Comparison of ENCODE assay signal across 21 mouse cellular contexts in genomic region chr1:137606716-137607115, GRCm38 (mm10).
DNase-seq lines count a peak whose midpoint lies in the region; ATAC-seq and TF ChIP-seq lines count a peak whose summit lies in the region.
"Had no signal": no experiment of that assay in that cellular context is flagged by ENCODE, and none has a peak within 500 bp of the region (broad histone marks: within the 10 kb centered on the region; RNA-seq: fewer than 3 reads in every experiment).

No protein-coding gene starts in this region.

- H3K27ac ChIP-seq in hindbrain, embryonic 13.5 days = peak overlapping the region; percentile 76
- H3K27ac ChIP-seq in hindbrain, postnatal 0 days = no peak overlapping the region
- H3K27ac ChIP-seq in forebrain, embryonic 15.5 days (replicated peaks) = peak overlapping the region; percentile 85
- peak overlapping the region; percentile 43 for H3K27ac ChIP-seq in hindbrain, embryonic 15.5 days (replicated peaks)
- 0 out of 2 replicates have a peak overlapping the region, but pooled peaks have one; percentile 38 for H3K27ac ChIP-seq in midbrain, postnatal 0 days (ENCODE audit: low read depth, low read length)
- H3K27ac ChIP-seq: embryonic facial prominence, embryonic 10.5 days; heart, embryonic 13.5 days; macrophage had no signal

- no peaks in the 10 kb centered on the region for H3K27me3 ChIP-seq in hindbrain, embryonic 13.5 days
- H3K27me3 ChIP-seq in hindbrain, postnatal 0 days (ENCODE audit: insufficient read depth, low read length) = no peaks in the 10 kb centered on the region
- no peaks in the 10 kb centered on the region for H3K27me3 ChIP-seq in forebrain, embryonic 15.5 days
- H3K27me3 ChIP-seq in hindbrain, embryonic 15.5 days = no peaks in the 10 kb centered on the region
- H3K27me3 ChIP-seq in midbrain, postnatal 0 days (ENCODE audit: insufficient read depth, low read length) = no peaks in the 10 kb centered on the region
- H3K27me3 ChIP-seq: heart, embryonic 13.5 days had no signal

- H3K9me3 ChIP-seq in hindbrain, embryonic 13.5 days = no peaks in the 10 kb centered on the region
- H3K9me3 ChIP-seq in hindbrain, postnatal 0 days (ENCODE audit: low read length) = no peaks in the 10 kb centered on the region
- H3K9me3 ChIP-seq in forebrain, embryonic 15.5 days = no peaks in the 10 kb centered on the region
- H3K9me3 ChIP-seq in hindbrain, embryonic 15.5 days = no peaks in the 10 kb centered on the region
- no peaks in the 10 kb centered on the region for H3K9me3 ChIP-seq in midbrain, postnatal 0 days (ENCODE audit: low read length)
- H3K9me3 ChIP-seq: embryonic facial prominence, embryonic 10.5 days; heart, embryonic 13.5 days had no signal

- no peak for DNase-seq in hindbrain, postnatal 0 days (ENCODE audit: low spot score)
- DNase-seq in midbrain, postnatal 0 days (ENCODE audit: low spot score) = no peak
- DNase-seq in spleen, postnatal 4 days (ENCODE audit: low spot score in 2 of 2) = no peak
- DNase-seq in spleen, adult 12 weeks (ENCODE audit: low spot score) = no peak
- DNase-seq: adrenal gland, adult 2 months; B cell, adult 2 months; cerebellum, adult 11-12 months; gastrocnemius, postnatal 14 days; heart, adult 18-20 months; heart, postnatal 14 days; kidney, adult 11 months; liver, postnatal 0 days; spleen, adult 18-20 months; thymus, postnatal 14 days had no signal

- peaks cover 7% of the 10 kb centered on the region for H3K4me1 ChIP-seq in hindbrain, embryonic 13.5 days (replicated peaks)
- no peaks in the 10 kb centered on the region for H3K4me1 ChIP-seq in hindbrain, postnatal 0 days (ENCODE audit: insufficient read depth, low read length)
- H3K4me1 ChIP-seq in forebrain, embryonic 15.5 days = peaks cover 5% of the 10 kb centered on the region
- H3K4me1 ChIP-seq in hindbrain, embryonic 15.5 days (replicated peaks) = peaks cover 5% of the 10 kb centered on the region
- peaks cover 4% of the 10 kb centered on the region; the same call in 1 of the 2 replicates for H3K4me1 ChIP-seq in midbrain, postnatal 0 days (ENCODE audit: insufficient read depth, low read length)
- H3K4me1 ChIP-seq: embryonic facial prominence, embryonic 10.5 days; heart, embryonic 13.5 days had no signal

- no peaks in the 10 kb centered on the region for H3K36me3 ChIP-seq in hindbrain, embryonic 13.5 days
- H3K36me3 ChIP-seq in hindbrain, postnatal 0 days (ENCODE audit: insufficient read depth, low read length) = no peaks in the 10 kb centered on the region
- H3K36me3 ChIP-seq in forebrain, embryonic 15.5 days = no peaks in the 10 kb centered on the region
- no peaks in the 10 kb centered on the region for H3K36me3 ChIP-seq in hindbrain, embryonic 15.5 days
- no peaks in the 10 kb centered on the region for H3K36me3 ChIP-seq in midbrain, postnatal 0 days (ENCODE audit: insufficient read depth, low read length)
- H3K36me3 ChIP-seq: embryonic facial prominence, embryonic 10.5 days; heart, embryonic 13.5 days had no signal

- no peak overlapping the region for H3K4me3 ChIP-seq in hindbrain, embryonic 13.5 days
- H3K4me3 ChIP-seq in hindbrain, postnatal 0 days (ENCODE audit: low read length) = no peak overlapping the region
- no peak overlapping the region for H3K4me3 ChIP-seq in forebrain, embryonic 15.5 days
- no peak overlapping the region for H3K4me3 ChIP-seq in hindbrain, embryonic 15.5 days
- no peak overlapping the region for H3K4me3 ChIP-seq in midbrain, postnatal 0 days (ENCODE audit: low read depth, low read length)
- H3K4me3 ChIP-seq: embryonic facial prominence, embryonic 10.5 days; heart, embryonic 13.5 days had no signal

- 80% methylated on average over 1 of the region's 1 CpGs for WGBS in hindbrain, embryonic 13.5 days
- WGBS in hindbrain, postnatal 0 days = 73% methylated on average over 1 of the region's 1 CpGs
- WGBS in forebrain, embryonic 15.5 days = 67% methylated on average over 1 of the region's 1 CpGs
- 67% methylated on average over 1 of the region's 1 CpGs for WGBS in hindbrain, embryonic 15.5 days
- 63% methylated on average over 1 of the region's 1 CpGs for WGBS in midbrain, postnatal 0 days

- no peak overlapping the region for H3K9ac ChIP-seq in hindbrain, embryonic 13.5 days
- H3K9ac ChIP-seq in hindbrain, postnatal 0 days (replicated peaks; ENCODE audit: low read length) = no peak overlapping the region
- H3K9ac ChIP-seq in forebrain, embryonic 15.5 days (replicated peaks) = no peak overlapping the region
- no peak overlapping the region for H3K9ac ChIP-seq in hindbrain, embryonic 15.5 days
- no peak overlapping the region for H3K9ac ChIP-seq in midbrain, postnatal 0 days (replicated peaks; ENCODE audit: low read length, poor library complexity, severe bottlenecking)
- H3K9ac ChIP-seq: heart, embryonic 13.5 days; liver, postnatal 0 days had no signal

- no peak overlapping the region; the same call in 1 of the 2 replicates for H3K4me2 ChIP-seq in hindbrain, embryonic 13.5 days
- no peak overlapping the region for H3K4me2 ChIP-seq in hindbrain, postnatal 0 days (ENCODE audit: low read depth, low read length)
- H3K4me2 ChIP-seq in forebrain, embryonic 15.5 days (replicated peaks) = no peak overlapping the region
- H3K4me2 ChIP-seq in hindbrain, embryonic 15.5 days = no peak overlapping the region
- H3K4me2 ChIP-seq in midbrain, postnatal 0 days (ENCODE audit: low read depth, low read length, poor library complexity, severe bottlenecking) = no peak overlapping the region
- H3K4me2 ChIP-seq: heart, embryonic 13.5 days had no signal

- no peak for TF ChIP-seq CTCF in hindbrain, postnatal 0 days (IDR thresholded peaks at IDR 0.05; ENCODE audit: low read depth)
- TF ChIP-seq CTCF in midbrain, postnatal 0 days (IDR thresholded peaks at IDR 0.05) = no peak

- no peak for ATAC-seq in hindbrain, embryonic 13.5 days (ENCODE audit: low FRiP score)
- no peak for ATAC-seq in hindbrain, postnatal 0 days
- peak; percentile 35; the same call in 1 of the 2 replicates for ATAC-seq in forebrain, embryonic 15.5 days (replicated peaks)
- no peak for ATAC-seq in hindbrain, embryonic 15.5 days (ENCODE audit: low FRiP score, low read depth)
- no peak for ATAC-seq in midbrain, postnatal 0 days (ENCODE audit: low FRiP score)
- ATAC-seq: liver, postnatal 0 days; lung, postnatal 0 days had no signal
